Mouse (Mus musculus): ENCODE measurements around the gene Nhs.

Gene Nhs

GRCm38 (mm10) chrX:162025210-162025953 lies 134.1 kb downstream of the Nhs start:
- CTCF ChIA-PET, result interaction anchor here in 1 of 4 experiments (0.7 kb wide), 1 partner anchor 57 kb away, joined by 3 read pairs; no protein-coding TSS in a partner anchor
- POLR2A ChIA-PET, result interaction anchor here in 3 of 4 experiments (1.0 to 1.3 kb wide), 3 partner anchors 14 to 134 kb away, joined by 4 read pairs; partner anchors contain the start of gene Nhs (in 1 of the 3)

DNA sequence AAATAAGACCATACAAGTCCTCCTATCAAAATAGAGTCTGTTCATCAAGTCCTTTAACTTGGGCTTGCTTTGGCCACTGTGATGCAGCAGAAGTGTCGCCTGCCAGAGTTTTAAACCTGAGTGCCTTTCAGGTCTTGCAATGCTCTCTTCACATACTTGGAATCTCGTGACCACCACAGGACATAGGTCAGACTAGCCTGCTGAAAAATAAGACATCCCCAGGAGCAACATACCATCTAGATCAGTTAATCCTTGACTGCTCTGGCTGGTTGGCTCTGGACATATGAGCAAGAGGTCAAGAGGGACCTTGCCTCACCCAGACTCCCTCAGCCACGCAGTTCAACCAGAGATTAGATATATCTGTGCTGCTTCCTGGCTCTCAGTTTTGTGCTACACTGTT lies 137.8 kb downstream of the Nhs start:
- POLR2A ChIA-PET, result no interaction called here

DNA sequence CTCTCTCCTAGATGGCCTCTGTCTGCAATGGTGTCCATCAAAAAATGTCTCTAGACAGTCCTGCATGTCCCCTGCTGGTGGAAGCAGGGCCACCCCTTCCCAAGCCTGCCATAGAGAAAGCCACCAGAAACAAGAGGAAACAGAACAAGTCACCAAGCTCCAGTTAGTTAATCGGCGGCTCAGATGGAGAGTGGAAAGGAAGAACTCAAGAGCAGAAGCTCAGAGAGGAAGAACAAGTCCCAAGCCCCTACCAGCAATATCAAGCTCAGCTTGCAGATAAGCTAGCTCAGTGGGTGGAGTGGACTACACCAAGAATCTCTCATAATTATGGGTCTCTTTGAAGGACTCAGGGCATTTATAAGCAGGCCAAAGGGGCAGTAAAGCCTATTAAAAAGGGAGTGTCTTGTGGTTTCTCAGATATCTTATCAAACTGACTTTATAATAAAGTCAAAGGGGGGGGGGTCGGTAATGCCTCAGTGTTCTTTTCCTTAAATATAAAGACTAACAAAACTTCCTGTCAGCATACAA lies 139.4 kb downstream of the Nhs start:
- ChIA-PET POLR2A (no interaction called here), CTCF (no interaction called here)

More for the DNA sequence above, 137.8 kb downstream of the Nhs start:
- CTCF ChIA-PET, result no interaction called here

DNA sequence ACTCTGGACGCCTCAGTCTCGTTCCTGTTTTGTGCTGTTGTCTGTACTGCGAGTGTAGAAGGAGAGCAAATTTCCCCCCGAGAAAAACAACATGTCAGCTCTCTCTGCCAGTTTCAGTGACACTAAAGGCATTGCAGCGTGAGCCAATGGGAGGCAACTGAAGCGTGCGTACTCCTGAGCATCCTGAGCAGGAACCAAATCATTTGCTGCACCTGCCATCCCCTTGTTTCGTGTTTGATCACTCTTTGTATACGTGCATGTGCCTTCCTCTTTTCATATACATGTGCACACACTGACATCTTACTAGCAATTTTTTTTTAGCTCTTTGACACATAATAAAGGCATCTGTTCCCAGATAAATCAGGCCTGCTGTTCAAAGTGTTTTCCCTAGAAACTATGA lies 142.1 kb downstream of the Nhs start:
- ChIA-PET POLR2A (interaction anchor here in 1 of 4 experiments (0.6 kb wide), 1 partner anchor 111 kb away, joined by 5 read pairs; no protein-coding TSS in a partner anchor), CTCF (interaction anchor here in 1 of 4 experiments (0.7 kb wide), 1 partner anchor 1965 kb away, joined by 3 read pairs; no protein-coding TSS in a partner anchor)

DNA sequence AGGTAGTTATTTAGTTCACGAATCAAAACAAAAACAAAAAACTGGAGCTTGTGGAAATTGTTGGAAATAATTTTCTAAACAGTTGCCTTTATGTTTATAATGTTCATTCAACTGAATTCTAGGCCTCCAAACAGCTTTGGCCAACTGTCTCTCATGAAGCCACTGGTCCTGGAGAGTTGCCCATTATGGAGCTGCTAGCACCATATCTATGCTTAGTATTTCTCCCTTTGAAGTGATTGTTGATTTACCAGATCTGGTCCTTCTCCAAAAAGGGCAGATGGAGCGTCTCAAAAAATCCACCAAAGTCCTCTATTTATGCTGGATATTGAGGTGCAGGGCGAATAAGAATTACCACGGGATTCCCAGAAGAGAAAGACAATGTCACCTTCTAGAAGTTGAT lies 147.0 kb downstream of the Nhs start:
- POLR2A ChIA-PET, result no interaction called here
- CTCF ChIA-PET, result interaction anchor here in 1 of 4 experiments (0.6 kb wide), 1 partner anchor 9 kb away, joined by 3 read pairs; no protein-coding TSS in a partner anchor

DNA sequence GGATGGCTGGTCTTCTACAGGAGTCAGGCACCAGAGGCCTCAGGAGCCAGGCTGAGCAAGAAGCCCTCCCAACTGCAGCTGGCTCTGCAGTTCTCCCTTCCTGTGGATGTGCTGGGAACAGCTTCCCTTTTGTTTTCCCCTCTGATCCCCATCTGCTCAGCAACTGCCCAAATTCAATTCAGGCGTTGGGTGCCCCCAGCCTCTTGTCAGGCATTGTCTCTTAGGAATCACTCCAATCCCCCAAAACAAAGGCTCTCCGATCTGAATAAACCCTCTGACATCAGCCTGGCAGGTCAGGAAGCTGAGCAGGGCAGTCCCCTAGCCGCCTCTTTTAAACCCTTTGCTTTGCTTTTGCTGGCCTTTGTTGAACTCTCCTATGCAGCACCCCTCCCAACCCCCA lies 149.7 kb downstream of the Nhs start:
- CTCF ChIA-PET, result no interaction called here
- POLR2A ChIA-PET, result interaction anchor here in 3 of 4 experiments (0.8 to 1.3 kb wide), 3 partner anchors 9 to 694 kb away, joined by 3 to 4 read pairs (median 3); no protein-coding TSS in a partner anchor

DNA sequence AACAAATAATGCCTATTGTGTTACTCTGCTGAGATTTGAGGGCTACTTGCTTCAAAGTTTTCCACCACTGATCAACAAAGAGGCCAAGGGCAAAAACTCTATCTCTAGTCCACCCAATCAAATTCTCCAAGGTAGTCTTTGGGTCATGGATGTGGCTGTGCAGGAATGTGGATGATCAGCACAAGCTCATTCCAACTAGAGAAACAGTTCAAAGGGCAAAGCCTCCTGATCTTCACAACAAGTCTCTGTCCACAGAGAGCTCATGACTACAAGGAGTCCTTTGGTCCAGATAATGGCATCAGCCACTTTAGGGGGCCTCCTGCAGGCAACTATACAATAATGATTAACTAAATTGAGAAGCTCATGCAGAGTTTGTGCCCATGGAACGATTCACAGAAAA lies 155.7 kb downstream of the Nhs start:
- CTCF ChIA-PET, result no interaction called here
- POLR2A ChIA-PET, result no interaction called here

GRCm38 (mm10) chrX:161998876-161999275 lies 160.7 kb downstream of the Nhs start:
- ChIA-PET POLR2A (no interaction called here), CTCF (interaction anchor here in 1 of 4 experiments (0.5 kb wide), 1 partner anchor 1757 kb away, joined by 4 read pairs; no protein-coding TSS in a partner anchor)

DNA sequence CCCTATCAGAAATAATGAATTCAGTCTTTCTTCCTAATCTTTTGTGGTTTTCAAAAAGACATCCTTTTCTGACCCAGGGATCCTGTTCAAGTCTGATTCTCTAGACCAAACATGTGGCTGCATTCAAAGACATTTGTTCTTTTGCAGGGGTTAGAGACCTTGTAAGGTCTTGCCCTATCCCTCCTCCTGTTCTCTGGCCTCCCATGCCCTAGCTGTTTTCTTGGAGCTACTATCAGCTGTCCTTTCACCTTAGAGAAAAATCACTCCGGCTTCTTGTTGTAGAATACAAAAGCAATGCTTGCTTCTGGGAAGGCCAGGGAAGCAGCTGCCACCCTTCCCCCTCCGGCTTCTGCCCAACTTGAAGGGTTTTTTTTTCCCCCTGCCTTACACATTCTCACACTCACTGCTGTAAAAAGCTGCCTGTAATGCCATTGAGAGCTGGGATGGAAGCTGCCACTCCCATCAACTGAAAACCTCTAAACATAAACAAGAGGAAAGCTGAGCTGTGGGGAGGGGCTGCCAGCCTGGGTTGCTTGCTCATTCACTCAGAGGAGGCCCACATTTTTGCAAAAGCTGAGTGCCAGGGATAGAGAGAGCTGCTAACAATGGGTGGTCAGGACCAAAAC lies 162.2 kb downstream of the Nhs start:
- CTCF ChIA-PET, result no interaction called here
- POLR2A ChIA-PET, result no interaction called here

- CTCF ChIA-PET, result interaction anchor here in 1 of 4 experiments (0.6 kb wide), 1 partner anchor 10 kb away, joined by 3 read pairs; no protein-coding TSS in a partner anchor
- POLR2A ChIA-PET, result no interaction called here
These were observed 169.4 kb downstream of the Nhs start for GRCm38 (mm10) chrX:161990171-161990570.

DNA sequence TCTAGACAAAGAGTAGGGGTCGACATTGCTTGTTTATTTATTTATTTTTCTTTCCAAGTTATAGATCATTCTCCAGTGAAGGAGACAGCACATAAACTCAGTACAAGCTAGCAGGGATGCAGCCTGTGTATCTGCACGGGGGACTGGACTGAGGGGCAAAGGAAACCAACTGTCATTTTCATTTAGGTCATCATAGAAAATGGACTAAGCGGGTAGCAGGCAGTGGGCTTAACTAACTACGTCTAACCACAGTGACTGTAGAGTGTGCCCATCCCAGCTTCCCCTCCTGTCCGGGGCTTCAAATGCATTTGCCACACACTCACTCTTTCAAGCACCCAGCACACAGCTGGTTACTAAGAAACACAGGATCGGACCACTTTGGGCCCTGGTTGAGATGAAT lies 174.6 kb downstream of the Nhs start:
- ChIA-PET POLR2A (interaction anchor here in 1 of 4 experiments (0.5 kb wide), 1 partner anchor 1084 kb away, joined by 3 read pairs; no protein-coding TSS in a partner anchor), CTCF (no interaction called here)

GRCm38 (mm10) chrX:161981399-161981798 lies 178.1 kb downstream of the Nhs start:
- ChIA-PET POLR2A (no interaction called here), CTCF (no interaction called here)

DNA sequence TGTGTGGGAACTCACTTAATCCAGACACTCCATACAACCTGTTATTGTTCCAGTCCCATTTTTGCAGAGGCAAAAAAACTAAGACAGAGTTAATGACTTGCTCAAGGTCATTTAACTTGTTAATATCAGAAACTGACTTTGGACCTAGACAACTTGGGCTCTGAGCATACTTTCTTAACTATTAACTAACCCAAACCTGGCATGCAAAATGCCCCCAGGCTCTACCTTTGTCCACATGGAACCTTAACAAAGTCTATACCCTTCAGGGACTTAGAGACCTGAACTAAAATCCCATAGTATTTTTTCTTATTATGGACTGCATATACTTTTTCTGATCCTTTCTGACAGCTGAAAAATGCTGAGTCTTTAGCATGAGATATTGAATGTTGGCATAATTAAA lies 179.6 kb downstream of the Nhs start:
- CTCF ChIA-PET, result no interaction called here
- POLR2A ChIA-PET, result no interaction called here

- ChIA-PET POLR2A (no interaction called here), CTCF (no interaction called here)
These were observed 182.2 kb downstream of the Nhs start for GRCm38 (mm10) chrX:161977236-161977841.

GRCm38 (mm10) chrX:161976376-161976775 lies 183.2 kb downstream of the Nhs start:
- CTCF ChIA-PET, result interaction anchor here in 1 of 4 experiments (0.5 kb wide), 1 partner anchor 34 kb away, joined by 15 read pairs; no protein-coding TSS in a partner anchor
- POLR2A ChIA-PET, result no interaction called here

DNA sequence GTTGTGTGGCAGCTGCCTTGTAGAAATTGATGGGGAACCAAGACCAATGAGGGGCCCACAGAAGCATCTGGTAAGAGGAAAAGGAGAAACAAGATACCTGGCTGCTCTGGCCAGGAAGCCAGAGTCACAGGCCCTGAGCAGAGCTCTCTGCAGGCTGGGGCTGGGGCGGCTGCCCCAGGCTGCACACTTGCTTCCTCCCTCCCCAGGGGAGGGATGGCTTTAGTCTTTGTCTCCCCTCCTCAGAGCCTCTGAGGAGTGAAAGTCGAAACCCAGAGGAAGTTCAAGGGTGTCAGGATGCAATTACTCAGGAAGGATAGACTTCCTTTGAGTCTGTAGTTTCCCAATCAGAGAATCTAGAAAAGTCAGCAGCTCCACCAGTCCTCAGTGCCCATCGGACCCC lies 186.0 kb downstream of the Nhs start:
- CTCF ChIA-PET, result no interaction called here
- POLR2A ChIA-PET, result no interaction called here

- POLR2A ChIA-PET, result no interaction called here
- CTCF ChIA-PET, result no interaction called here
These were observed 186.8 kb downstream of the Nhs start for GRCm38 (mm10) chrX:161972723-161973122.

DNA sequence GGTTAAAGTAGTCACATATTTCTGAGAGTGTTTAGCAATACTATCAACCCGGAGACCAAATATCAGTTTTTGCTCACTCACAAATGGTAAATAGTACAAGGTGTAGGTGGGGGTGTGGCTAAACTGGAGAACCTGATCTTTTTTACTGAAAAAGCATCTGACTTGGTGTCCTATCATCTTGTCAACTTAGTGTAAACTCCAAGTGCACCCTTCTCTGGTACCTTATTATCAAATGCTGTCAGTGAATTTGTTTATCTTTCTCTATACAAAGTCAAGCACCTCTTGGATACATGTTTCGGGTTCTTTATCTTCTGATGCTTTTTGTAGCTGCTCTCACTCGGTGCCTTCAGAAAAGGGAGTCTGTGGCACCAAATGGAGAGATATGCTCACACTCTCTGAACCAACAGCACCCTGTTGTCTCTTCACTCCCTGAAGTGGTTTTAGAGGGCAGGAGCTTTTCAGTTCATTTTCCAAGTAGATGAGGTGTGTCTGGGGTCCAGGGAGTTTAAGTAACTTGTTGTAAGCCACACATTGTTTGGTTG lies 187.5 kb downstream of the Nhs start:
- CTCF ChIA-PET, result no interaction called here
- POLR2A ChIA-PET, result no interaction called here

GRCm38 (mm10) chrX:161971131-161971530 lies 188.4 kb downstream of the Nhs start:
- CTCF ChIA-PET, result no interaction called here
- POLR2A ChIA-PET, result no interaction called here

- ChIA-PET CTCF (no interaction called here), POLR2A (no interaction called here)
These were observed 191.8 kb downstream of the Nhs start for GRCm38 (mm10) chrX:161967692-161968091.
